Mouse (Mus musculus): ENCODE measurements around the gene Keg1. TPM values are rescaled to one million over a fixed set of nuclear protein-coding genes. Genes with fewer than 3 reads are reported as not detected.
"Not testable (repeated sequence)": the region's sequence is repeated elsewhere in the genome, so short reads cannot be mapped to it uniquely, and the experiment has no call there.

Keg1 gene
- polyA plus RNA-seq (2015; fragmentation: Nextera tagmentation; extraction: Ambion mirVana): not detected in 2 replicates

DNA sequence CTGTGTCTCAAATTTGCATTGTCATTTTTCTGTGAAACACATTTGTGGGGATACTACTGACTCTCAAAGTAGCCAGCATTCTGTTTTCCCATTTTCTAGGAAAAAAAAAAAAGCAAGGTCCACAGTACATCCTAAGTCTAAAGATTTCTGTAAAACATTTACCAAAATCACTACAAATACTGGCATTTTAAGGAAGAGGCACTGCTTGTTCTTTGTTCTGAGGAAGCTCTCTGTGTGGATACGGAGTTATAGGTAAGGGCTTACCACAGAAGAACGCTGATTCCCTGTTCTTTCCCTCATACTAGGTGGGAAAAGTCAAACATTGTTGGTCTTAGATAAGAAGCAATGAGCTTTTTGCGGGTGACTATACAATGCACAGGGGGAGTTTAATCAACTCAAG is at the start of gene Keg1:
Gene Keg1 (plus strand): TSS at position 197 of the 400 bp plus-strand sequence.
- Histone ChIP-seq H3K4me1 (ENCODE audit: control insufficient read depth, insufficient read depth, low read length) (no peaks in the 10 kb centered on the region), H3K27me3 (ENCODE audit: control insufficient read depth, insufficient read depth, low read length) (no peaks in the 10 kb centered on the region), H3K36me3 (ENCODE audit: control insufficient read depth, insufficient read depth) (no peaks in the 10 kb centered on the region), H3K4me2 (ENCODE audit: low read depth, low read length) (no peak within 1 kb of the TSS), H3K27ac (ENCODE audit: low read length) (no peak within 1 kb of the TSS), H3K9me3 (replicated peaks; ENCODE audit: control insufficient read depth, low read length) (no peaks in the 10 kb centered on the region), H3K9ac (ENCODE audit: low read length) (no peak within 1 kb of the TSS), H3K4me3 (ENCODE audit: low read length) (no peak within 1 kb of the TSS)
- WGBS: 71% methylated on average over 3 of the region's 3 CpGs
- ATAC-seq (replicated peaks; ENCODE audit: extremely low read depth, insufficient read depth, low FRiP score): no peak

DNA sequence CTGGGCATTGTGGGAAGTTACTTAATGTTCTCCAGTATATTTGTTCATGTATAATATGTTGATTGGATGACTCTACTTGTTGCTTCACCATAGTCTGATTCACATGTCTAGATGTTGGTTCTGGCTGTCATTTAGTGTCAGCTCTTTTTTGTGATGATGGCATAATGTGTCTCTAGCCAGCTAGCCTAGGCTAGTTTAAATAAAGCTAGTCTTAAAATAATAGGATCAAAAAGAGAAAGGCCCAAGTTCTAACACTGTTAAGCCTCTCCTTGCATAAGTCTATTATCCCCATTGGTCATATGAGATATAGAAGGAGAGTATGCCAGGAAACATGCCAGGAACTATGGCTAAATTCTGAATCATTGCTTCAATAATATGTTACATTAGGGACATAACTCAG is 46.1 kb upstream of the Keg1 start:
- no peak for ATAC-seq (replicated peaks; ENCODE audit: extremely low read depth, insufficient read depth, low FRiP score)
- Histone ChIP-seq H3K27ac (ENCODE audit: low read length) (no peak overlapping the region), H3K9me3 (replicated peaks; ENCODE audit: control insufficient read depth, low read length) (peaks cover 3% of the 10 kb centered on the region; the same call in 1 of the 2 replicates), H3K4me1 (ENCODE audit: control insufficient read depth, insufficient read depth, low read length) (no peaks in the 10 kb centered on the region), H3K4me3 (ENCODE audit: low read length) (no peak overlapping the region), H3K4me2 (ENCODE audit: low read depth, low read length) (no peak overlapping the region), H3K9ac (ENCODE audit: low read length) (no peak overlapping the region), H3K27me3 (ENCODE audit: control insufficient read depth, insufficient read depth, low read length) (no peaks in the 10 kb centered on the region), H3K36me3 (ENCODE audit: control insufficient read depth, insufficient read depth) (no peaks in the 10 kb centered on the region)

DNA sequence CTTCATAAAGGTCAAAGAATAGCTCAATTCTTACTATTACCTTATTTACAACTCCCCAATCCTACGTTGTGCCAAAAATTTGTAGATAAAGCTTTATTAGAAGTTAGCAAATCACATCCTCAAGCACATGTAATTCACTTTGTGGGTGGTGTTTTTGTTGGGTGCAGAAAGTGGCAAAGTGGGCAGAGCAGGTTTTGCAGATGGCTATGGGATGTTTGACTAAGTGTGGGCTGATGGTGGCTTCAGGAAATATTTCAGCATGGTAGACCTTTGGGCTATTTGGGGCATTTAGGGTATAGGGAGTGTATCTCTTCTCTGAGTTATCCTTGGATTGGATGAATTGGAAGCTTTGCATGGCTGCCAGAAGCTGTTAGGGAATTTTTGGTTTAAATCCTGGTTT is 29.4 kb upstream of the Keg1 start:
- ATAC-seq (replicated peaks; ENCODE audit: extremely low read depth, insufficient read depth, low FRiP score): no peak
- WGBS: 60% methylated on average over 1 of the region's 1 CpGs

DNA sequence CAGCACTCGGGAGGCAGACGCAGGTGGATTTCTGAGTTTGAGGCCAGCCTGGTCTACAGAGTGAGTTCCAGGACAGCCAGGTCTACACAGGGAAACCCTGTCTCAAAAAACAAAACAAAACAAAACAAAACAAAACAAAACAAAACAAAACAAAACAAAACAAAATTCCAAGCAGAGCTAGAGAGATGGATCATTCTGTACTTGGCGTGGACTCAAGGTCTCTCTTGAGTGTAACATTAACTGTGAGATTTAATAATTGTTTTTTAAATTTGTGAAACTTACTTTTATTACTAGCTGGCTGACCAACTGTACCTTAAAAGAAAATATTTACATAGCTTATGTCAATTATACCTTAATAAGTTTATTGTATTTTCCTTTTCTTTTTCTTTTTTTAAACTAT is 27.0 kb upstream of the Keg1 start:
- not testable (repeated sequence) for H3K4me2 ChIP-seq (ENCODE audit: low read depth, low read length); H3K4me1 ChIP-seq (ENCODE audit: control insufficient read depth, insufficient read depth, low read length); ATAC-seq (replicated peaks; ENCODE audit: extremely low read depth, insufficient read depth, low FRiP score); H3K4me3 ChIP-seq (ENCODE audit: low read length); H3K27ac ChIP-seq (ENCODE audit: low read length); H3K36me3 ChIP-seq (ENCODE audit: control insufficient read depth, insufficient read depth); H3K9ac ChIP-seq (ENCODE audit: low read length); H3K9me3 ChIP-seq (replicated peaks; ENCODE audit: control insufficient read depth, low read length); H3K27me3 ChIP-seq (ENCODE audit: control insufficient read depth, insufficient read depth, low read length)
- 91% methylated on average over 3 of the region's 3 CpGs for WGBS

More for the DNA sequence above, 29.4 kb upstream of the Keg1 start:
- H3K27ac ChIP-seq (ENCODE audit: low read length): no peak overlapping the region
- no peaks in the 10 kb centered on the region for H3K4me1 ChIP-seq (ENCODE audit: control insufficient read depth, insufficient read depth, low read length)
- no peak overlapping the region for H3K4me2 ChIP-seq (ENCODE audit: low read depth, low read length)
- no peaks in the 10 kb centered on the region for H3K36me3 ChIP-seq (ENCODE audit: control insufficient read depth, insufficient read depth)
- H3K9me3 ChIP-seq (replicated peaks; ENCODE audit: control insufficient read depth, low read length): no peaks in the 10 kb centered on the region
- H3K4me3 ChIP-seq (ENCODE audit: low read length): no peak overlapping the region
- H3K9ac ChIP-seq (ENCODE audit: low read length): no peak overlapping the region
- H3K27me3 ChIP-seq (ENCODE audit: control insufficient read depth, insufficient read depth, low read length): no peaks in the 10 kb centered on the region

DNA sequence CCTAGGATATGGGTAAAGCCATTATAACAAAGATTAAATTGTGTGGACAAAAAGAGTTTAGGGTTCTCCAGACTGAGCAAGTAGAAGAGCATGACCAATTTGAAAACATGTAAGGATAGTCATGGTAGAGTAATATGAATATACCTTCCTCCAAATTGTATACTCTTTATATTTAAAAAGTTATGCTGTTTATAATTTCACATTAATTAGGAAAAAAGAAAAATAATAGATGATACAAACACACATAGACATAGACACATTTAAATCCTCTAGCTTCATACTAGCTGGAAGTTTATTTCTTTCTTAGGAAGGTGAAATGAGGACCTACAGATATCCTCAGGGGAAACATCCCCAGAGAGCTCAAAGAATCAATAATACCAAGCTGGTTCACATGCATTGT is 25.4 kb upstream of the Keg1 start, which contains the start of gene Olfr1442:
Gene Olfr1442 (plus strand): TSS at position 301 of the 400 bp plus-strand sequence.
- Histone ChIP-seq H3K9me3 (replicated peaks; ENCODE audit: control insufficient read depth, low read length) (no peaks in the 10 kb centered on the region), H3K4me2 (ENCODE audit: low read depth, low read length) (no peak within 1 kb of the TSS), H3K9ac (ENCODE audit: low read length) (no peak within 1 kb of the TSS), H3K4me1 (ENCODE audit: control insufficient read depth, insufficient read depth, low read length) (no peaks in the 10 kb centered on the region), H3K27me3 (ENCODE audit: control insufficient read depth, insufficient read depth, low read length) (no peaks in the 10 kb centered on the region), H3K27ac (ENCODE audit: low read length) (no peak within 1 kb of the TSS), H3K36me3 (ENCODE audit: control insufficient read depth, insufficient read depth) (no peaks in the 10 kb centered on the region), H3K4me3 (ENCODE audit: low read length) (no peak within 1 kb of the TSS)
- no peak for ATAC-seq (replicated peaks; ENCODE audit: extremely low read depth, insufficient read depth, low FRiP score)

DNA sequence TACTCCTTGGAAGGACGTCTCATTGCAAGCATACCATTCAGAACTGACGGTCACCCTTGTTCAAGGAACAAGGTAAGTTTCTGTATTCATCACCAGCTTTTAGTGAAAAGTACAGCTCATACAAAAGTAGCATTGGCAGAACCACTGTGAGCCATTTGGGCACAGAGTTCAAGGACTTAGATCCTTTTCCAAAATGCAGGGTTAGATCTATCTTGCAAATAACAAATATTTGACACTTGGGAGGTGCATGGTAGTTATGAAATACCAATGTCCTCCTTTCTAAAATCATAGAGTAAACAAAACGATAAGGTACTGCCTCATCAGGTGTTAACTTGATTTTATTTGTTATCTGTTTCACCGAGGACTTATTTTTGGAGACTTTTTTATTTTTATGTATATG is 24.5 kb upstream of the Keg1 start:
- Histone ChIP-seq H3K27ac (ENCODE audit: low read length) (no peak overlapping the region), H3K4me2 (ENCODE audit: low read depth, low read length) (no peak overlapping the region), H3K9ac (ENCODE audit: low read length) (no peak overlapping the region), H3K36me3 (ENCODE audit: control insufficient read depth, insufficient read depth) (no peaks in the 10 kb centered on the region), H3K4me1 (ENCODE audit: control insufficient read depth, insufficient read depth, low read length) (no peaks in the 10 kb centered on the region), H3K27me3 (ENCODE audit: control insufficient read depth, insufficient read depth, low read length) (no peaks in the 10 kb centered on the region), H3K4me3 (ENCODE audit: low read length) (no peak overlapping the region), H3K9me3 (replicated peaks; ENCODE audit: control insufficient read depth, low read length) (no peaks in the 10 kb centered on the region)
- no peak for ATAC-seq (replicated peaks; ENCODE audit: extremely low read depth, insufficient read depth, low FRiP score)
- WGBS: 75% methylated on average over 4 of the region's 4 CpGs

DNA sequence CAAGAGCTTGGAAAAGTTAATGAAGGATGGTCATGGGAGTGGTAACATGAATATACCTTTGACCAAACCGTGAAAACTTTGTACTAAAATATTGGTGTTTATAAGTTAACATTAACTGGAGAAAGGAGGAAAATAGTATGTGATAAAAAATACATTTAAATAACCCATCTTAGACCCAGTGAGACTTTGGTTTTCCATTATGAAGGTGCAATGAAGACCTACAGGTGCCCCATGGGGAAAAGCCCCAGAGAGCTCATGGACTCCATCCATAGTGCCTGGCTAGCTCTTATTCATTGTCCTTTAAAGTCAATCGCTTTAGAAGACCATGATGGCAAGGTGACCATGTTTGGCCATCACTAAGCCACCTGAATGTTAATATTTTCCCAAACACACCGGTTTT is 17.8 kb upstream of the Keg1 start, which contains the start of gene Olfr1443:
Gene Olfr1443 (plus strand): TSS at position 301 of the 400 bp plus-strand sequence.
- Histone ChIP-seq H3K9me3 (replicated peaks; ENCODE audit: control insufficient read depth, low read length) (no peaks in the 10 kb centered on the region), H3K27ac (ENCODE audit: low read length) (no peak within 1 kb of the TSS), H3K27me3 (ENCODE audit: control insufficient read depth, insufficient read depth, low read length) (no peaks in the 10 kb centered on the region), H3K36me3 (ENCODE audit: control insufficient read depth, insufficient read depth) (no peaks in the 10 kb centered on the region), H3K4me3 (ENCODE audit: low read length) (no peak within 1 kb of the TSS), H3K4me2 (ENCODE audit: low read depth, low read length) (no peak within 1 kb of the TSS), H3K9ac (ENCODE audit: low read length) (no peak within 1 kb of the TSS), H3K4me1 (ENCODE audit: control insufficient read depth, insufficient read depth, low read length) (no peaks in the 10 kb centered on the region)
- WGBS: 53% methylated on average over 3 of the region's 3 CpGs
- ATAC-seq (replicated peaks; ENCODE audit: extremely low read depth, insufficient read depth, low FRiP score): no peak

DNA sequence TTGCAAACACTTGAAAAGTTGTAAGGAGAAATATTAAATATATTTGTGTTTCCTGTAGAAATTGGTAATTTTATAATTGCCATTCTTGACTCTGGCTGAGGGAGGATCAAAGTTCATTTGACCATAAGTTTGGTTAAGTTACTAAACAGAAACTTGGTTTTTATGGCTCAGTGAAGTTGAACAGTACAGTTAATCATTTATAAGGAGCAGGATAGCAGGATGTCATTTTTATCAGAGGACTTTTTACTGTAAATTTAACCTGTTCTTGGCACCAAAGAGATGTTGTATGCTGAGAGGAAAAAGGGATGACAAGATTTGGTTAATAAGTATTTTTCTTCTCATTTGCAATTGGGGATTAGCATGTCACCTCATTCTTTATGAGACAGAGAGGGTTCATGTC is 10.9 kb upstream of the Keg1 start:
- ATAC-seq (replicated peaks; ENCODE audit: extremely low read depth, insufficient read depth, low FRiP score): no peak
- Histone ChIP-seq H3K4me2 (ENCODE audit: low read depth, low read length) (no peak overlapping the region), H3K9ac (ENCODE audit: low read length) (no peak overlapping the region), H3K27me3 (ENCODE audit: control insufficient read depth, insufficient read depth, low read length) (no peaks in the 10 kb centered on the region), H3K36me3 (ENCODE audit: control insufficient read depth, insufficient read depth) (no peaks in the 10 kb centered on the region), H3K27ac (ENCODE audit: low read length) (no peak overlapping the region), H3K9me3 (replicated peaks; ENCODE audit: control insufficient read depth, low read length) (no peaks in the 10 kb centered on the region), H3K4me1 (ENCODE audit: control insufficient read depth, insufficient read depth, low read length) (no peaks in the 10 kb centered on the region), H3K4me3 (ENCODE audit: low read length) (no peak overlapping the region)

DNA sequence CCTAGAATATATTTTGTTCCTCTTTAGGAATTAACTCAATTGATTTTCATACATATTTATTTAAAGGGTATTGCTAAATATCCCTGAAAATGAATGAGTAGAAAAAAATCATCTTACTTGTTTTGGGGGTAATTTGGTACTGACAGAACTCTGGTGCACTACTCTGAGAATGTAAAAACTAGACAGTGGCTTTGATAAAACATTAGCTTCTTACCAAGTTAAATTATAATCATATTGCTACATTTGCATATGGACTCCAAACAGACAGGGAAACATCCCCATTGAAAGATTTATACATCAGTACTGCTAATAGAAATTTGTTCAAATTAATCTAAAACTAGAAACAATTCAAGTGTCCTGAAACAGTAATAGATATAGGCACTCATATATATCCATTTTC is 10.4 kb upstream of the Keg1 start:
- Histone ChIP-seq H3K27me3 (ENCODE audit: control insufficient read depth, insufficient read depth, low read length) (no peaks in the 10 kb centered on the region), H3K27ac (ENCODE audit: low read length) (no peak overlapping the region), H3K4me1 (ENCODE audit: control insufficient read depth, insufficient read depth, low read length) (no peaks in the 10 kb centered on the region), H3K4me3 (ENCODE audit: low read length) (no peak overlapping the region), H3K4me2 (ENCODE audit: low read depth, low read length) (no peak overlapping the region), H3K36me3 (ENCODE audit: control insufficient read depth, insufficient read depth) (no peaks in the 10 kb centered on the region), H3K9me3 (replicated peaks; ENCODE audit: control insufficient read depth, low read length) (no peaks in the 10 kb centered on the region), H3K9ac (ENCODE audit: low read length) (no peak overlapping the region)
- no peak for ATAC-seq (replicated peaks; ENCODE audit: extremely low read depth, insufficient read depth, low FRiP score)

DNA sequence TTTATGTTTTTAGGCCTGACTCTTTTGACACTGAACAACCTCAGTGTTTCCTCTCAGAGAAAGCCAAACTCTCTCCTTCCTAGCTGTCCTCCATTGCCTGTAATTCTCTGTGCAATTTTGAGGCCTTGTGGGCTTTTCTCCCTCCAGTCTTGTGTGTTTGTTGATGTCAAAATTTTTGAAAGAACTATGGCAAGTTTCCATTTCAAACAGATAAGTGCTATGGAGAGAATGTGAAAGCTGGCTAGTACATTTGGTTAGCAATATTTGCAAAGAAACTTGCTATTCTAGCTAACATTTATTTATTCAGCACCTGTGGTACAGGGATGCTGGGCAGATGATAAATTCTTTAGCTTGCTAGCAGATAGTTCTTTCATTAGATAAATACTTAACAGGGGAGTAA is 635 bp downstream of the Keg1 start:
- ATAC-seq (replicated peaks; ENCODE audit: extremely low read depth, insufficient read depth, low FRiP score): no peak
- no peaks in the 10 kb centered on the region for H3K4me1 ChIP-seq (ENCODE audit: control insufficient read depth, insufficient read depth, low read length)
- H3K9me3 ChIP-seq (replicated peaks; ENCODE audit: control insufficient read depth, low read length): no peaks in the 10 kb centered on the region
- no peak overlapping the region for H3K4me2 ChIP-seq (ENCODE audit: low read depth, low read length)
- H3K27me3 ChIP-seq (ENCODE audit: control insufficient read depth, insufficient read depth, low read length): no peaks in the 10 kb centered on the region
- no peaks in the 10 kb centered on the region for H3K36me3 ChIP-seq (ENCODE audit: control insufficient read depth, insufficient read depth)
- no peak overlapping the region for H3K27ac ChIP-seq (ENCODE audit: low read length)
- H3K4me3 ChIP-seq (ENCODE audit: low read length): no peak overlapping the region
- no peak overlapping the region for H3K9ac ChIP-seq (ENCODE audit: low read length)
